Mouse (Mus musculus): Measurements from ENCODE around the gene Car5a.

GRCm38 (mm10) chr8:121938732-121939131 lies 6.0 kb downstream of the Car5a start:
- TF ChIP-seq CTCF (IDR thresholded peaks at IDR 0.05; ENCODE audit: control insufficient read depth, insufficient read depth, insufficient read length) (no peak), FOSL1 (IDR thresholded peaks at IDR 0.05; ENCODE audit: insufficient read depth, low read length, poor library complexity, severe bottlenecking) (no peak), MAX (IDR thresholded peaks at IDR 0.05) (no peak), USF1 (IDR thresholded peaks at IDR 0.05; ENCODE audit: low read depth) (no peak)
